Mouse (Mus musculus) liver, embryonic 14.5 days (tissue): ENCODE results near the gene Lamb3.

Experiments
- CTCF ChIP-seq: IDR thresholded peaks from 2 replicates; pipeline ENCODE4 v1.5.1; 2016; ENCODE audit warnings: antibody characterized with exemption, low read depth, control low read depth
- EP300 ChIP-seq: IDR thresholded peaks from 2 replicates; pipeline ENCODE4 v1.6.1; 2016; ENCODE audit warnings: antibody characterized with exemption, low read depth

DNA sequence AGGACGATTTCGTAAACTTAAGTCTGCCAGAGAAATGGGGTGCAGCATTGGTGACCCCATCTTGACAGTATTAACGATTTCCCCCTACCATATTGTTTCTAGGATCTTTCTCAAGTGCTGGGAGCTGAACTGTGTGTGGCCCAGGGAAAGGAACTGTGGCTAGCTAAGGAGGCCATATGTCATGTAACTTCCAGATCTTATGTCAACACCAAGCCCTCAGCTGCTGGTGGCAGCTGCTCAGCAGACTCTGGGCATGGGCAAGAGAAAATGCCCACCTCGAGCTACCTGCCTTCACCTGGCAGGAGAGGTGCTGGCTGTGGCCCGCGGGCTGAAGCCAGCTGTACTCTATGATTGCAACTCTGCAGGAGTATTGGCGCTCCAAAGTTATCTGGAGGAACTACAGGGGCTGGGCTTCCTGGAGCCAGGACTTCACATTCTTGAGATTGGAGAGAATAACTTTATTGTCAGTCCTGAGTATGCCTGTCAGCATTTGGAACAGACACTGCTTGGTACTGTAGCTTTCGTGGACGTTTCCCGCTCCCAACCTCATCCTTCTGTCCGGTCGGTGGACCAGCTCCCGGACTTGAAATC is 33.3 kb upstream of the Lamb3 start:
- no peak for TF ChIP-seq EP300
- TF ChIP-seq CTCF: no peak
